Mouse (Mus musculus): ENCODE results near the gene Prkg1. TPM values are rescaled to one million over a fixed set of nuclear protein-coding genes. Genes with fewer than 3 reads are reported as not detected.
A peak's percentile ranks its signal among the peaks of the same experiment; 100 is the strongest.

The Prkg1 gene
- polyA plus RNA-seq, 1 experiment from 2014 or later = 10.3 TPM

DNA sequence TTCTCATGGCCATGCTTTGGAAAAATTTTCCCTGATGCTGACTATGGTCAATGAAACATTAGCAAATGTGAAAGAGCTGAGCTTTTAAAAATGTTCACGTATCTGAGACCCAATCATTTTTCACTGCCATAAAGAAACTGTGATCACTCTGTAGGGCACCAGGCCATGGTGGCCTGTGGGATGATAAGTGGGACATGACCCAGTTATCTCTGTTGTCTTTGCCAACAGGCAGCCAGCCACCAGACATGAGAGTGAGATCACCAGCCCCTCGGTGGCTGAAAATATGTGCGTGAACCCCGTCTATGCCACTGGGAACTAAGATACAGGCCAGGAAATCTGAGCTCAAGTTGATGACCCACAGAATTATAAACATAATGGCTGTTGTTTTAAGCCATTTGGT, 14.2 kb upstream of the Prkg1 start:
- no peak overlapping the region for H3K4me2 ChIP-seq (ENCODE audit: low read depth, low read length)
- no peak overlapping the region for H3K27ac ChIP-seq (ENCODE audit: low read depth, low read length)
- H3K9me3 ChIP-seq (ENCODE audit: control insufficient read depth, low read length) = no peaks in the 10 kb centered on the region
- ATAC-seq (ENCODE audit: low read depth) = no peak
- WGBS = 86% methylated on average over 4 of the region's 4 CpGs
- H3K27me3 ChIP-seq (ENCODE audit: control insufficient read depth, insufficient read depth, low read length) = no peaks in the 10 kb centered on the region
- no peaks in the 10 kb centered on the region for H3K4me1 ChIP-seq (ENCODE audit: control insufficient read depth, insufficient read depth, low read length)
- H3K4me3 ChIP-seq (ENCODE audit: low read depth, low read length) = no peak overlapping the region
- no peak overlapping the region for H3K9ac ChIP-seq (replicated peaks; ENCODE audit: low read depth, low read length)
- no peaks in the 10 kb centered on the region for H3K36me3 ChIP-seq (ENCODE audit: control insufficient read depth, insufficient read depth, low read length)

DNA sequence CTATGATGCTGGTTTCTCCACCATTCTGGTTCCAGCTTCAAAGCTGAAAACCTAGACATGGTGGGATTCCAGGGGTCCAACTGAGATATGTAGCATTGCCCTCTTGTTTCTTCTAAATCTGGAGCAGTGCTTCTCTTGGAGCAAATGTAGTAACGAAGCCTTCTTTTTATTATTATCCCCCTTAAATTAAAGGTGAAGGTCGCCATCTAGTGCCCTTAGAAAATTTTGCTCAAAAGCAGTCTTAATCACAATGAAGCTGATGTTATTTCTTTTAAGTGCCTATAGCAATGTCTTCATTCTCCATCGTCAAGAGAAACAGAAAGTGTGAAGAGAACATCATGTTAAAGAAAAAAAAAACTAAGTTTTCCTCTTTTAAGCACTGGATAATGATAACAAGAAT, 2.2 kb upstream of the Prkg1 start:
- no peak overlapping the region for H3K9ac ChIP-seq (replicated peaks; ENCODE audit: low read depth, low read length)
- no peak overlapping the region for H3K4me2 ChIP-seq (ENCODE audit: low read depth, low read length)
- H3K27ac ChIP-seq (ENCODE audit: low read depth, low read length) = no peak overlapping the region
- no peaks in the 10 kb centered on the region; the same call in 1 of the 2 replicates for H3K27me3 ChIP-seq (ENCODE audit: control insufficient read depth, insufficient read depth, low read length)
- no peak overlapping the region for H3K4me3 ChIP-seq (ENCODE audit: low read depth, low read length)
- H3K4me1 ChIP-seq (ENCODE audit: control insufficient read depth, insufficient read depth, low read length) = 0 out of 2 replicates have a peak, but pooled peaks cover 4% of the 10 kb centered on the region
- ATAC-seq (ENCODE audit: low read depth) = no peak
- 9% methylated on average over 3 of the region's 3 CpGs for WGBS
- no peaks in the 10 kb centered on the region for H3K9me3 ChIP-seq (ENCODE audit: control insufficient read depth, low read length)
- H3K36me3 ChIP-seq (ENCODE audit: control insufficient read depth, insufficient read depth, low read length) = no peaks in the 10 kb centered on the region

DNA sequence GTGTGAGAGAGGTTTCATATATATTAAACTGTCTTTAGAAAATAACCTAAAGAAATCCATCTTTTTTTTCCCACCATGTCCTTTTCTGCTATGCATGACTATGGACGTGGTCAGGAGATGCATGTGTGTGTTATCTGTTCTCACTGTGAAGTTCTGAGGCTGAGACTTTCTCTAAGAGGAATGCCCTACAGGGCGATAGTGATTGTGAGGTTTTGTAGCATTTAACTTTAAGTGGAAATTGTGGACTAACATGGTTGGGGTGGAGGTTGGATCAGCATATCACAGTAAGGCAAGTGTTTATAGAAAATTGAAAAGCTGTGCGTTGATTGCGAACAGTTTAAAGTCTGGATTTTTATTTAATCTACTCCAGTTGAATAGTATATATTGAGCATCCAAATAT, 618 bp upstream of the Prkg1 start:
- no peaks in the 10 kb centered on the region for H3K36me3 ChIP-seq (ENCODE audit: control insufficient read depth, insufficient read depth, low read length)
- H3K4me3 ChIP-seq (ENCODE audit: low read depth, low read length) = no peak overlapping the region
- ATAC-seq (ENCODE audit: low read depth) = no peak
- no peaks in the 10 kb centered on the region; the same call in 1 of the 2 replicates for H3K27me3 ChIP-seq (ENCODE audit: control insufficient read depth, insufficient read depth, low read length)
- WGBS = 47% methylated on average over 4 of the region's 4 CpGs
- H3K9me3 ChIP-seq (ENCODE audit: control insufficient read depth, low read length) = no peaks in the 10 kb centered on the region
- H3K9ac ChIP-seq (replicated peaks; ENCODE audit: low read depth, low read length) = no peak overlapping the region
- H3K4me1 ChIP-seq (ENCODE audit: control insufficient read depth, insufficient read depth, low read length) = 0 out of 2 replicates have a peak, but pooled peaks cover 4% of the 10 kb centered on the region
- peak overlapping the region; percentile 96; the same call in 1 of the 2 replicates for H3K4me2 ChIP-seq (ENCODE audit: low read depth, low read length)
- no peak overlapping the region for H3K27ac ChIP-seq (ENCODE audit: low read depth, low read length)

DNA sequence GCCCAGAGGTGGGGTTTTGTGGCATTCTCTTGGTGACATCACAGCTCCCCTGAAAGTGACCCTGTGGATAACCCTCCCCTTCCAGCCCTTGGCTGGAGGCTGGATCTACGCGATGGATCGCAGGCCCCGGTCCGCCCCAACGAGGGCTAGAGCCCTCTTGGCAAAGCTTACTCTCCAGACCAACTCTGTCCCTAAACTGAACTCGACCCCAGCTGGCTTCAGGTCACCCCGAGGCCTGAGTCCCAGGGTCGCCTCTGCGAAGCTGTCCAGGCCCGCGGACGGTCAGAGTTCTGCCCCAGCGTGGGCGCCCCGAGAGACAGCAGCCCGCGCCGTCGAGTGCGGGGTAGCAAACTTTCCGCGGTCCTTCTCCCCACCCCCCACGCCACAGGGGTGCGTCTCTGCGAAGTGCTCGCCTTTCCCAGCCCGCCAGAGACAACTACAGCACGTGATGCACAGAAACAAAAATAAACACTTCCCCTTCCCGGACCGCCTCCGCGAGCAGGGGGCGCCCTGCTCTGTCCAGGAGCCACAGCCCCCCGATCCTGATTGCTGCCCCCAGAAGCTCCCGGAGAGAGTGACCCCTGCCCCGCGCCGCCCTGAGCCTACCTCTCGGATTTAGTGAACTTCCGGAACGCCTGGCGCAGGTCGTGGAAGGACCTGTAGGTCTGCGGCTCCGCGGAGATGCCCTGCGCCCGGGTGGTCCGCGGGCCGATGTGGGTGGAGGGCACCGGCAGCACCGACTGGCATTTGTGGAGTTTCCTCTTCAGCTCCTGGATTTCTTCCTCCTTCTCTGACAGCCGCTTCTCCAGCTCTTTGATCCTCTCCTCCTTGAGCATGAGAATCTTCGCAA, 657 bp downstream of the Prkg1 start:
- peak; percentile 35 for ATAC-seq (ENCODE audit: low read depth)
- Histone ChIP-seq H3K4me3 (ENCODE audit: low read depth, low read length) (peak overlapping the region; percentile 46), H3K4me1 (ENCODE audit: control insufficient read depth, insufficient read depth, low read length) (0 out of 2 replicates have a peak, but pooled peaks cover 4% of the 10 kb centered on the region), H3K9ac (replicated peaks; ENCODE audit: low read depth, low read length) (peak overlapping the region; percentile 39), H3K36me3 (ENCODE audit: control insufficient read depth, insufficient read depth, low read length) (no peaks in the 10 kb centered on the region), H3K27me3 (ENCODE audit: control insufficient read depth, insufficient read depth, low read length) (no peaks in the 10 kb centered on the region; the same call in 1 of the 2 replicates), H3K9me3 (ENCODE audit: control insufficient read depth, low read length) (no peaks in the 10 kb centered on the region), H3K4me2 (ENCODE audit: low read depth, low read length) (peak overlapping the region; percentile 96), H3K27ac (ENCODE audit: low read depth, low read length) (0 out of 2 replicates have a peak overlapping the region, but pooled peaks have one; percentile 39)
- WGBS = under 1% methylated on average over 56 of the region's 56 CpGs

DNA sequence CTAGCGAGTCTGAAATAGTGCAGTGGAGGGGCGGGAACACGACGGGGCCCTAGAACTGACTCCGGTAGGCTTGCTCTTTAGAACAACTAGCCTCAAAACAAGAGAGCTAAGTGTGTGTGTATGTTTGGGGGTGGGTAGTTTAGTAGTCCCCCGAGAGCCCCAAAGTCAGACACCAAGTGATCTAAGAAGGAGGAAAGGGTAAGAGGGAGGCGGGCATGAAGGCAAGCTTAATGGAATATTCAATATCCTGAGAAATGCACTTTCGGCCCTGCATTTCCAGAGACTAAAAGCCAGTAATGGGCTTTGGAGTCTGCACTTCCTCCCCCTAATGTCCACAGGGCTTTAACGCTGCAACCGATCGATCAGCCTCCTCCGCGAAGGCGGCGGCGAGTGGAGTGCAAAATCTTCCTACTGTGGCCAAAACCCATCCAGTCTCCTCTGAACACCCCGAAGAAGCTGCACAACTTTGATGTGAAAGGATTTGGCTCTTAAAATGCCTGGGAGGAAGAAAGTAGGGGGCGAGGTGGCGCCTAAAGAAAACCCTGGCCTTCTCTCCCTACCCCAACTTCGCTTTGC, 1.5 kb downstream of the Prkg1 start:
- Histone ChIP-seq H3K4me1 (ENCODE audit: control insufficient read depth, insufficient read depth, low read length) (0 out of 2 replicates have a peak, but pooled peaks cover 4% of the 10 kb centered on the region), H3K4me3 (ENCODE audit: low read depth, low read length) (peak overlapping the region; percentile 46), H3K4me2 (ENCODE audit: low read depth, low read length) (peak overlapping the region; percentile 96), H3K36me3 (ENCODE audit: control insufficient read depth, insufficient read depth, low read length) (no peaks in the 10 kb centered on the region), H3K27me3 (ENCODE audit: control insufficient read depth, insufficient read depth, low read length) (no peaks in the 10 kb centered on the region; the same call in 1 of the 2 replicates), H3K9me3 (ENCODE audit: control insufficient read depth, low read length) (no peaks in the 10 kb centered on the region), H3K27ac (ENCODE audit: low read depth, low read length) (no peak overlapping the region), H3K9ac (replicated peaks; ENCODE audit: low read depth, low read length) (peak overlapping the region; percentile 32; the same call in 1 of the 2 replicates)
- 9% methylated on average over 20 of the region's 20 CpGs for WGBS
- peak; percentile 26; the same call in 1 of the 2 replicates for ATAC-seq (ENCODE audit: low read depth)

DNA sequence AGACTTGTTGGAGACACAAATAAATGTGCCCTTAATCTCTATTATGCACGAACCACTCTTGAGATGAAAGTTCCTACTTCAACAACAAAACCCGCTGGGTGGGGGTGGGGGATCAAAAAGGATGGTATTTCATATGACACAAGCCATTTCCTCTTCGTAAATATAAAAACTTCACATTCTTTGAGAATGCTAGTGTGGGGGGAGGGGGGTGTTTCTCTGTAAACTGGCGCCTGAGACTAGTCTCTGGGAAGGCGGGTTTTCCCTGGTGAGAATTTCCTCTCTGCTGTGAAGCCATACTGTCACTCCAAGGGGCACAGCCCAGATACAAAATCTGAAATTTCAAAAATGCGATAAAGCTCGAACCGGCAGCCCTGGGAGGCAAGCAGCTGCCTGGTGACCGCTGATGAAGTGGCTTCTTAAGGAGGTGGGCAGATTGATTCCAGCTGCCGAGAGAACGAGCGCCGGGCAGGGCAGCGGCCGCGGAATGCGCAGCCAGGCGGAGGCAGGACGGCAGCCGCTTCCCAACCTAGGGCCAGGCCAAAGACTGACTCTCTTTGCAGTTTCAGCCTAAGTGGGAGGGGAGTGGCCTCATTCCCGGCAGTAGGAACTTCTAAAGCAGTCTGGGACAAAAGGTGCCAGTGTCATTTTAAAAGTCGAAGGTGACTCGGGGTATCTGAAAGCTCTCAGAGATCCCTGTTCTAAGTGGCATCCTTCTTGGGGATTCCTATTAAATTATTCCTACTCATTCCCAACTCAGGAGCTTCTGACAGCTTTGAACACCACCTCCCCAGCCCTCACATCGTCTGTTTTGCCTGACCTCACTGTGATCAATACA, 2.2 kb downstream of the Prkg1 start:
- peak overlapping the region; percentile 46 for H3K4me3 ChIP-seq (ENCODE audit: low read depth, low read length)
- no peaks in the 10 kb centered on the region for H3K9me3 ChIP-seq (ENCODE audit: control insufficient read depth, low read length)
- H3K4me1 ChIP-seq (ENCODE audit: control insufficient read depth, insufficient read depth, low read length) = 0 out of 2 replicates have a peak, but pooled peaks cover 4% of the 10 kb centered on the region
- WGBS = 1% methylated on average over 24 of the region's 24 CpGs
- no peaks in the 10 kb centered on the region; the same call in 1 of the 2 replicates for H3K27me3 ChIP-seq (ENCODE audit: control insufficient read depth, insufficient read depth, low read length)
- H3K36me3 ChIP-seq (ENCODE audit: control insufficient read depth, insufficient read depth, low read length) = no peaks in the 10 kb centered on the region
- H3K27ac ChIP-seq (ENCODE audit: low read depth, low read length) = peak overlapping the region; percentile 44; the same call in 1 of the 2 replicates
- H3K4me2 ChIP-seq (ENCODE audit: low read depth, low read length) = peak overlapping the region; percentile 96
- H3K9ac ChIP-seq (replicated peaks; ENCODE audit: low read depth, low read length) = peak overlapping the region; percentile 32; the same call in 1 of the 2 replicates
- no peak for ATAC-seq (ENCODE audit: low read depth)

DNA sequence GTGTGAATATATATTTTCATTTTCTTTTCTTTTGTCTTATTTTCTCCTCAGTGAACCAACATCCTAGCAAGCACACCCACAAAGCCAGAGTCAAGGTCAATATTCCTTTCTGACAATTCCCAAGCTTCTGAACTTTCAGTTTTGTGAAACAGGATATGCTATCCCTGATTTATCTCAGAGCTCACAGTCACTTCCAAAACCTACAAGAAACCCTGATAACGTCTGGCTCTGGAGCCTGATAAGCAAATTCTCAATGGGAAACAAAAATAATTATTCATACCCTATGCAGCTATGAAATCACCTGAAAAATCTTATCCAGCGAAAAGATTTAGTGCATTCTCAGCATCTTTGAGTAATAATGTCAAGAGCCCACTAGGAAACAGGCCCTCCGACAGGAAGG, 5.0 kb downstream of the Prkg1 start:
- Histone ChIP-seq H3K4me2 (ENCODE audit: low read depth, low read length) (no peak overlapping the region), H3K27ac (ENCODE audit: low read depth, low read length) (no peak overlapping the region), H3K36me3 (ENCODE audit: control insufficient read depth, insufficient read depth, low read length) (no peaks in the 10 kb centered on the region), H3K4me3 (ENCODE audit: low read depth, low read length) (no peak overlapping the region), H3K27me3 (ENCODE audit: control insufficient read depth, insufficient read depth, low read length) (no peaks in the 10 kb centered on the region; the same call in 1 of the 2 replicates), H3K9ac (replicated peaks; ENCODE audit: low read depth, low read length) (no peak overlapping the region), H3K9me3 (ENCODE audit: control insufficient read depth, low read length) (no peaks in the 10 kb centered on the region), H3K4me1 (ENCODE audit: control insufficient read depth, insufficient read depth, low read length) (peaks cover 7% of the 10 kb centered on the region; the same call in 1 of the 2 replicates)
- 67% methylated on average over 3 of the region's 3 CpGs for WGBS
- no peak for ATAC-seq (ENCODE audit: low read depth)

DNA sequence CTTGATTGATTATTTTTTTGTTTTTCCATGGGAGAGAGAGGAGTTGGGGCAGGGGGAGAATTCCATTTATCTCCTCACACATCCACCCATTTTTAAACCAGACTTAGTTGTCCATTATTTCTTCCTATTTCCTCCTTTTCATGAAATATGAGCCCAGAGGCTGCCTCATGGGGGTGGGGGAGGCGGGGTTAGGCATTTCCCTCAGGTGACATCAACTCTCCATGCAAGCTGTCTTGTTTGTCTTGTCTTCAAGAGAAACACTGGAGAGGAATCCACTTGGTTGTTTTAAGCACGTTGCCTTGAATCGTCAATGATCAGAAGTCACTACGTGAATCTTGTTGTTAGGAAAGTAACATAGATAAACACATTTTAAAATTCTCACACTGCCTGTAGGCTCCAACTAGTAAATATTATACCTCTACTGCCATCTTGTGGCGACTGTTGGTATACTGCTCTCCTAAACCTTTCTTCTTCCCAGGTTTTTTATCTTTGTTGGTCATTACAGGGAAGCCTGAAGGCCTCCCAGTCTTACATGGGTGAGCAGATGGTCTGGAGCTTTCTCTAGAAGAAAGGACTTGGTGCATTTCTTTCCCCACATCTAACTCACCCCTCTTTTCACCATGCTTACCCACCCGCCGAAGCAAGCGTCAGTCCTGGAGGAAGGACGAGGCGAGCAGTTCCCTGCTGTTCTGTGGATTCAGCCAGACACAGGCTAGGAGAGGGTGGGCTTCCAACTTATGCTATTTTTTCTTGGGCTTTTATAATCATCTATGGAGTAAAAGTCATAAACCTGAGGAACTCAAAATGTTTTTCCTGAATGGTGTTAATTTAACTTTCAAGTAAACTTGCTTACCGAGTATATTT, 8.7 kb downstream of the Prkg1 start:
- peaks cover 3% of the 10 kb centered on the region; the same call in 1 of the 2 replicates for H3K4me1 ChIP-seq (ENCODE audit: control insufficient read depth, insufficient read depth, low read length)
- 41% methylated on average over 11 of the region's 11 CpGs for WGBS
- no peak overlapping the region for H3K4me2 ChIP-seq (ENCODE audit: low read depth, low read length)
- H3K9me3 ChIP-seq (ENCODE audit: control insufficient read depth, low read length) = no peaks in the 10 kb centered on the region
- no peaks in the 10 kb centered on the region for H3K36me3 ChIP-seq (ENCODE audit: control insufficient read depth, insufficient read depth, low read length)
- no peak overlapping the region for H3K27ac ChIP-seq (ENCODE audit: low read depth, low read length)
- H3K27me3 ChIP-seq (ENCODE audit: control insufficient read depth, insufficient read depth, low read length) = no peaks in the 10 kb centered on the region
- peak; percentile 73 for ATAC-seq (ENCODE audit: low read depth)
- no peak overlapping the region for H3K9ac ChIP-seq (replicated peaks; ENCODE audit: low read depth, low read length)
- H3K4me3 ChIP-seq (ENCODE audit: low read depth, low read length) = no peak overlapping the region
